Mouse (Mus musculus) ES-Bruce4 (cell line): Measurements from ENCODE around the gene Pak3.

ENCODE experiments used
- CTCF ChIP-seq: IDR thresholded peaks from one replicate; pipeline ENCODE4 v1.8.1; 2011; ENCODE audit warnings: low read depth, low read length
- POLR2A ChIP-seq: IDR thresholded peaks from one replicate; pipeline ENCODE4 v1.8.1; 2011; ENCODE audit warnings: low read length; ENCODE audit not compliant: insufficient read depth

DNA sequence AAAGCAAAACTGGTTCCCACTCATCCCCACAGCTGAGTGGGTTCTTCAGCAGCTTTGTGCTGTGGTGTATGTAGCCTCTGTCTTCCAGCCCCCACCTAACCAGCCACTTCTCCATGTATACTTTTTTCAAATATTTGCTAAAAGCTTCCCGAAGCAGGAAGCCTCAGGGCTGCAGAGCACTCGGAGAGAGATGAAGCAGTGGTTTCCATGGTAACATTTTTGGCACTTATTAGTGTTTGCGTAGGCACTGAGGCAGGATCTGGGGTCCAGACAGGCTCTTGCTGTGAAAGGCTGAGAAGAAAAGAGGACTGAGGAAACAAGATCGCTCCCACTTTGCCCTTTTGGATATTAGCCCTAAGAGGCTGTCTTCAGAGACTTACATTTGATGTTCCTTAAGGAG lies 100.3 kb downstream of the Pak3 start:
- TF ChIP-seq CTCF (no peak), POLR2A (no peak)
